Mouse (Mus musculus) right cerebral cortex, adult 2 months (tissue): ENCODE data around the gene Misp.

Experiments used
- DNase-seq, 2 experiments: peaks; one replicate each; pipeline ENCODE4 v3.0.0; 2021 to 2022; ENCODE audit warnings: low spot score in 2 of 2

Gene Misp

DNA sequence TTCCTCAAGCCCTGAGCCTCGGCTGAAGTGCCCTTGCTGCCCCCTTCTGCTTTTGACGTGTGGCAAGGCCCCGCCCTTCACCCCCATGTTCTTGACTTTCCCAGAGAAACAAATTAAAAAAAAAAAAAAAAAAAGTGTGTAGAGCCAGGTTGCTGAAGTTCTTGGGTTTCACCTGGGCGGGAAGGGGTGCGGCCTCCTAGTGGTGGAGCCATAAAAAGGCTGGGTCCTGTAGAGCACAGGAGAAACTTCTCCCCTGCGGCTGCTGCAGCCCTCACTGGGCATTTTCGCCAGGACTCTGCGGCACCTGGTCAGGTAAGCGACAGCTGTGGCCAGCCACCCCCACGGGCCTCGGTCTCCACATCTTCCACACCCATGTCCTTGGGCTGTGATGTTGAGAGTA is at the start of gene Misp:
Gene Misp, plus strand, starts transcription at position 208 of the 400 bp plus-strand sequence.
- DNase-seq = no peak

GRCm38 (mm10) chr10:79772320-79772719 is 48.5 kb upstream of the Misp start:
- DNase-seq = no peak

DNA sequence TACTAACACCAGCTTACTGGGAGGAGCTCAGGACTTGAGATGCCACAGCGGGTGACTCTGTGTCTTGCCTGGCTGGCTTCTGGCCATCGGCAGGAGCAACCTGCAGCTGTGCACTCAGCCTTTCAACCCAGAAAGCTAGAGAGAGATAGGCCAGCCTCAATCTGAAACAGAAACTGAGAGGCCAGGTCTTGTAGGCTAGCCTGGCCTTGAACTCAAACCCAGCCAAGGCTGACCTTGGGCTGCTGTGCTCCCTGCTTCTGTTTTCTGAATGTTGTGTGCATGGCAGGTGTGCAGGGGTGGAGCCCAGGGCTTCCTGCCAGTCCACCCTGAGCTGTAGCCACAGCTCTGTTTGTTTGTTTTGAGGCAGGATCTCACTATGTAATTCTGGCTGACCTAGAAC is 47.6 kb upstream of the Misp start:
- no peak for DNase-seq

DNA sequence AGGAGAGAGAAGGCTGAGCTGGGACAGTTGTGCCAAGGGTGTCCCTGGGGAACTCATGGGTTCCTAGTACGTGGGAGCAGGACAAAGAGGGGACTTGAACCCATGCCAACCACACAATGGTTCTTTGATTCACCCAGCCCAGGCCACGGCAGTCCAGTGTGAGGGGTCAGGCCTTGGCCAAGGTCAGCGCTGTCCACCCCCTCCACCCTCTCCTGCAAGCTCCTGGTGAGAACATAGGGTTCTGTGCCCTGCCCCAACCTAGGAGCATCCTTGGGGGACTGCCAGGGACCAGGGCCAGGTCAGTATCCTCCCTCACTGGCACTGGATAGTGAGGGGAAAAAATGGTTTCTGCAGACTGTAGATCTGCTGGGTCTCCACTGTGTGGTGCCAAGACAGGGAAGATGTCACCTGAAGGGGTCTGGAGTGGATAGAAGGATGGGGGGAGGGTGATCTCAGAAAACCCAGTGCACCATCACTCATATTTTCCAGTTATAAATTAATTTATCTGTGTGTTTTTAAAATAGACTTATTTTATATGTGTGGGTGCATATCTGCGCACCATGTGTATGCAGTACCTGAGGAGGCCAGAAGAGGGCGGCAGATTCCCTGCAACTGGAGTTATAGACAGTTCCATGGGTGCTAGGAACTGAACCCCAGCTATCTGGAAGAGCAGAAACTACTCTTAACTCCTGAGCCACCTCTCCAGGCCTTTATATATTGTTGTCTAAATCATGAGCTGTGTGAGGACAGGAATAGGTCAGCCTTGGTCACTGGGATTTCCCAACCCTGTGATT is 46.1 kb upstream of the Misp start:
- DNase-seq = no peak

- no peak for DNase-seq
These were observed 43.7 kb upstream of the Misp start, which contains the start of gene Fstl3 for GRCm38 (mm10) chr10:79777103-79777531. Fstl3 (plus strand) TSS chr10:79777272.

DNA sequence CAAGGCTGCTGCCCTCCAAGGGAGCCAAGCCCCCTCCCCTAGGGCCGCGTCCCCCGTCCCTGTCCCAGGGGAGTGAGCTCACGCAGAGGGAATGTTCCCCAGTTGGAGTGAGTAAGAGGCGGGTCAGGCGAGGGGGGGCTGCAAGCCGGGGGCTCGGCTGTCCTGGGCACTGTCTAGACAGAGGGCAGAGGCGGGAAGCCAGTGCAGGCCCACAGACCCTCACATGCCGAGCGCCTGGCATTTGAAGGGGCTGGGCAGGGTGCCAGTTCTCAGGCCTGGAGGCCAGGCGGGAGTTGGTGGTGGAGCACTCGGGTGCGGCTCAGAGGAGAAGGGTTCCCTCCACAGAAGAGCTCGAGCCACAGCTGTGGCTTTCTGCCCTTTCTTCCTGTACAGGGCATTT is 42.8 kb upstream of the Misp start:
- DNase-seq = no peak

GRCm38 (mm10) chr10:79779193-79779592 is 41.6 kb upstream of the Misp start:
- DNase-seq = no peak

- DNase-seq = peak; percentile 94 to 98
These were observed 40.8 kb upstream of the Misp start for GRCm38 (mm10) chr10:79779784-79780663.

GRCm38 (mm10) chr10:79780664-79781015 is 40.1 kb upstream of the Misp start:
- DNase-seq = no peak

GRCm38 (mm10) chr10:79781139-79781538 is 39.6 kb upstream of the Misp start:
- DNase-seq = no peak

DNA sequence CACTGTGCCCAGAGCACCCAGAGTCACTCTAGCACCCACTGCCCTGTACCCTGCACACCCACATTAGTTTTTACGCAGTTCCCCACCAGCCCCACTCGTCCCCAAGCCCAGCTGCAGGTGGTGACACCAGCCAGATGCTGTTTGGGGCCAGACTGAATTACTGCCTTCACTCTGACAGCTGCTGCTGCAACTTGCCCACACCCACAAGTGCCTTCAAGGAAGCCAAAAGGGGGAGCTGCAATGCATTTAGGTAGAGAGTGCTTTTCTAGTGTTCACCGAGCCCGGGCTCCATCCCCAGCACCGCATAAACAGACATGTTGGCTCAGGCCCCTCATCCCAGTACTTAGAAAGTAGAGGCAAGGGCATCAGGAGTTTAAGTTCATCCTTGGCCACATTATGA is 38.8 kb upstream of the Misp start:
- no peak for DNase-seq

- DNase-seq = no peak
These were observed 37.7 kb upstream of the Misp start for GRCm38 (mm10) chr10:79783050-79783449.

- no peak for DNase-seq
These were observed 36.6 kb upstream of the Misp start for GRCm38 (mm10) chr10:79783920-79784800.

- DNase-seq = peak; percentile 79 to 82
These were observed 32.2 kb upstream of the Misp start for GRCm38 (mm10) chr10:79788386-79789158.

GRCm38 (mm10) chr10:79789581-79789980 is 31.2 kb upstream of the Misp start:
- DNase-seq = no peak

- DNase-seq = no peak
These were observed 29.9 kb upstream of the Misp start, which contains the start of gene Prss57 for GRCm38 (mm10) chr10:79790861-79791260. Prss57 (minus strand) TSS chr10:79790961.

DNA sequence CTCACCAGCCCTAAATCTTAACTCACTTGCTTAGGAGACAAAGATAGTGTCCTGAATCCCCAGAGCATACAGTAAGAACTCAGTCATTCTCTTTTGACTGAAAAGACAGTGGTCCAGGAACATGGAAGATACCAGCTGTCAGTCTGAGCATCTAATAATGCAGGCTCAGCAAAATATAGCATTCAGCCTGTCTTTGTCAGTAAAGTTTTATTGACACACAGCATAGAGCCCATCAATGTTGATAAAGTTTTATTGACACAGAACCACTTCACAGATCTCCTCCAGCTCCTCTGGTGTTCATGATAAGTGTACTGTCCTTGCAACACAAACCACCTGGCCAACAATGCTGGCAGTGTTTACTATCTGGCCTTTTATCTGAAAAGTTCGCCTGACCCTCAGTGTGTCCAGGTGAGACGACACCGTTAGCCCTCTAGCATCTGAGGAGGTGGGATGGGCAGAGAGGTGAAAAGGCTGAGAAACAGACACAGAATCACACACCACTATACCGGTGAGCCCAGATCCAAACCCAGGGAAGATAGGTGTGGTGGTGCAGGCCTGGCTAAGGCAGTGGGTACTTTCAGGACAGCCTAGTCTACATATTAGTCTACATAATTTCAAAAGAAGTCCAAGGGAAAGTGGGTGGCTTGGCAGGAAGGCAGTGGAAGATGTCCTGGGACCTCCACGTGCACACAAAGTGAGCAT is 28.3 kb upstream of the Misp start:
- no peak for DNase-seq

DNA sequence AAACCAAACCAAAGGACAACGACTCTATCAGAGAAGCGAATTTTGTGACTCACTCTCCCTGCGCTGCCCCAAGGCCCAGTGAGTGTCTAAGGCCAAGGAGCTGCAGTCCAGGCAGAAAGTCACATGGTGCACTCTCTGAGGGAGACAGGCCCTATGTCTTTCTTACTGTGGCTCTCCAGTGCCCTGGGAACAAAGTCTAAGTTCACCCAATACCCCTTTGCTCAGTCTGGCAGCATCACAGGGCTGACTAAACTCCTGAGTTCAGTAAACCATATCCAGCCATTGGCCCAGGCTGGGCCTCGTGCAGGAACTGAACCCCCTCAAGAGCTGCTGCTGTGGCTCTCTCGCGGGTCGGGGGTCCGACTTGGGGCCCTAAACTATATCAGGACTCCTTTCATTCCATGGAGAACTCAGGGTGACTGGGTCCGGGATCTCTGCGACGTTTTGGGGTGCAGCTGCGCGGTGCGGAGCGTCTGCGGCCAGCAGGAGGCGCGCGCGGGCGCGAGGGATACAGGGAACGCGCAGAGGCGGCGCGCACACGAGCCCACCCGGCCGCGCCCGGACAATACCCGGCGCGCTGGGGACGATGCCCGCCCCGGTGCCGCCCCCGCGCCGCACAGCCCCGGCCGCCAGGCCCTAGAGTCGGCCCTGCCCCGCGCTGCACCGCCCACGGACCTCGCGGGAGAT is 27.6 kb upstream of the Misp start, which contains the start of gene Palm:
Gene Palm, plus strand, starts transcription at position 522 of the 687 bp plus-strand sequence.
- peak; percentile 83 to 86 for DNase-seq

DNA sequence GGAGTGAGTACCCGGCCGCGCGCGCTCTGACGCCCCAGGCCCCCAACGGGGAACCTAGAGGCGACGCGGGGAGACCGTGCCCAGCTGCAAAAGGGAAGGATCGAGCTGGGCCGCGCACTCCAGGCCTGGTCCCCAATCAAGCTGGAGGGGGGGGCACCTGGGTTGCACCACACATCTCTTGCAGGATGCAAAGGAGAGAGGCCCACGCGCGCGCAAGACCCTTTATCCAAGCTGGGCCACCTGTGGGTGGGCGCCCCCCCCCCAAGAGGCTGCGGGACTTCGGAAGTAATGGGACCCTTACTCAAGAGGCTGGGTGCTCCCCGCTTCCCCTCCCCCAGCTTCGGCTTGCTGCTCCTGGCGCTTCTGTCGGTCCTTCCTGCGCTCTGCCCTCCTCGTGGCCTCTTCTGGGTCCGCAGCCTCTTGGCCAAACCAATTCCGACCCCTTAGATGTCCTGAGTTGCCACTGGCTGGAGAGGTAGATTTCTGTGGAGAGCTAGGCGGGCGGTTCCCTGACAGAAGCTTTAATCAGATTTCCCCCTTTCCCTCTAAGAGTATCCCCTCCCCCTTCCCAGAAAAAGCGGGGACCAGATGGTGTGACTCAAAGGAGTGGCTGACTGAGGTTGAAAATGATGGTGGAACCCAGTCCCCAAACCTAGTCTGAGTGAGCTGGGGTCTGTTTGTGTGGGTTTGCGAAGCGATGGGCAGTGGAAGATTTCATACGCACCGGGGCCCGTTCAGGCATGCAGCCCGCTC is 26.9 kb upstream of the Misp start:
- peak; percentile 75 for DNase-seq
